Mouse (Mus musculus): ENCODE results near the gene Iqcf6. TPM values are rescaled to one million over a fixed set of nuclear protein-coding genes. Genes with fewer than 3 reads are reported as not detected.

Gene Iqcf6
- total and polyA plus RNA-seq, 3 experiments = not detected

- peaks cover 25% of the 10 kb centered on the region for H3K27me3 ChIP-seq (replicated peaks)
- H3K36me3 ChIP-seq (replicated peaks in 1 of 2; ENCODE audit: control insufficient read depth in 1 of 2, insufficient read depth in 1 of 2, low read length in 1 of 2) = peaks cover 33 to 53% of the 10 kb centered on the region in 2 experiments
- H3K9ac ChIP-seq (ENCODE audit: insufficient read depth, low read depth) = no peak overlapping the region
- no peak overlapping the region for H3K27ac ChIP-seq (ENCODE audit: insufficient read depth, low read depth)
- no peak for TF ChIP-seq CHD1 (IDR thresholded peaks at IDR 0.05; ENCODE audit: low read depth, low read length)
- no peak for TF ChIP-seq POLR2A (IDR thresholded peaks at IDR 0.05; ENCODE audit: low read depth, low read length)
- TF ChIP-seq NELFE (IDR thresholded peaks at IDR 0.05; ENCODE audit: low read depth, low read length) = no peak
- no peak for TF ChIP-seq E2F4 (IDR thresholded peaks at IDR 0.05; ENCODE audit: insufficient replicate concordance, low read depth, low read length)
- no peak for TF ChIP-seq MAZ (IDR thresholded peaks at IDR 0.05; ENCODE audit: low read depth, low read length)
- no peak for TF ChIP-seq ZMIZ1 (IDR thresholded peaks at IDR 0.05; ENCODE audit: low read depth, low read length)
- TF ChIP-seq TBP (conservative IDR thresholded peaks at IDR 0.05; ENCODE audit: low read depth, low read length) = no peak
- TF ChIP-seq JUND (conservative IDR thresholded peaks at IDR 0.05; ENCODE audit: low read depth, low read length) = no peak
- TF ChIP-seq ZC3H11A (IDR thresholded peaks at IDR 0.05; ENCODE audit: low read depth, low read length) = no peak
- no peak for TF ChIP-seq MXI1 (IDR thresholded peaks at IDR 0.05; ENCODE audit: low read depth, low read length)
- TF ChIP-seq USF1 (IDR thresholded peaks at IDR 0.05; ENCODE audit: low read depth, low read length) = no peak
- no peak overlapping the region for H3K4me3 ChIP-seq (replicated peaks in 1 of 3; ENCODE audit: low read depth in 2 of 3, low read length in 2 of 3, poor library complexity in 1 of 3)
- dilution Hi-C loops (cut with MboI; ENCODE audit: extremely low pct_ligation_motif_present, extremely low pct_unique_long_range_greater_than_20kb, low sequenced_read_pairs) (no loop called here), in situ Hi-C loops (cut with MboI; ENCODE audit: low pct_ligation_motif_present, low pct_unique_long_range_greater_than_20kb, low sequenced_read_pairs) (loop anchor here (10.0 to 25.0 kb wide), 2 partner anchors 53 to 630 kb away; partner anchors contain the start of genes Cish and Mapkapk3)
- no peaks in the 10 kb centered on the region for H3K4me1 ChIP-seq (ENCODE audit: control insufficient read depth in 1 of 2, insufficient read depth in 2 of 2)
- no peaks in the 10 kb centered on the region for H3K79me2 ChIP-seq (replicated peaks; ENCODE audit: control insufficient read depth, extremely low read depth, insufficient read depth, poor library complexity, severe bottlenecking)
- H3K9me3 ChIP-seq (replicated peaks; ENCODE audit: low read length) = no peaks in the 10 kb centered on the region
- DNase-seq (ENCODE audit: extremely low read depth) = no peak
- no peak overlapping the region for H3K4me2 ChIP-seq (ENCODE audit: insufficient read depth, low read depth, poor library complexity, severe bottlenecking)
Observed at GRCm38 (mm10) chr9:106657592-106657991, 31.2 kb downstream of the Iqcf6 start.

GRCm38 (mm10) chr9:106659441-106659840 lies 33.1 kb downstream of the Iqcf6 start:
- H3K27me3 ChIP-seq (replicated peaks) = peaks cover 11% of the 10 kb centered on the region
- no peak overlapping the region for H3K4me2 ChIP-seq (ENCODE audit: insufficient read depth, low read depth, poor library complexity, severe bottlenecking)
- peaks cover 33 to 71% of the 10 kb centered on the region in 2 experiments for H3K36me3 ChIP-seq (replicated peaks in 1 of 2; ENCODE audit: control insufficient read depth in 1 of 2, insufficient read depth in 1 of 2, low read length in 1 of 2)
- dilution Hi-C loops (cut with MboI; ENCODE audit: extremely low pct_ligation_motif_present, extremely low pct_unique_long_range_greater_than_20kb, low sequenced_read_pairs) (no loop called here), in situ Hi-C loops (cut with MboI; ENCODE audit: low pct_ligation_motif_present, low pct_unique_long_range_greater_than_20kb, low sequenced_read_pairs) (loop anchor here (10.0 to 25.0 kb wide), 2 partner anchors 55 to 628 kb away; partner anchors contain the start of genes Cish and Mapkapk3)
- TF ChIP-seq ZMIZ1 (IDR thresholded peaks at IDR 0.05; ENCODE audit: low read depth, low read length) (no peak), PAX5 (IDR thresholded peaks at IDR 0.05; ENCODE audit: low read length) (no peak), ZNF384 (IDR thresholded peaks at IDR 0.05; ENCODE audit: low read depth, low read length) (no peak), USF2 (conservative IDR thresholded peaks at IDR 0.05; ENCODE audit: low read depth, low read length) (no peak), ZKSCAN1 (IDR thresholded peaks at IDR 0.05; ENCODE audit: borderline replicate concordance, low read depth, low read length) (no peak), RAD21 (IDR thresholded peaks at IDR 0.05; ENCODE audit: low read depth, low read length) (no peak), ETS1 (conservative IDR thresholded peaks at IDR 0.05; ENCODE audit: low read depth, low read length) (no peak), ELF1 (IDR thresholded peaks at IDR 0.05; ENCODE audit: low read depth, low read length) (no peak), MXI1 (IDR thresholded peaks at IDR 0.05; ENCODE audit: low read depth, low read length) (no peak), POLR2AphosphoS2 (IDR thresholded peaks at IDR 0.05; ENCODE audit: low read depth, low read length) (no peak), USF1 (IDR thresholded peaks at IDR 0.05; ENCODE audit: low read depth, low read length) (no peak), CHD2 (IDR thresholded peaks at IDR 0.05; ENCODE audit: low read length) (no peak), UBTF (IDR thresholded peaks at IDR 0.05; ENCODE audit: low read depth, low read length) (no peak), GABPA (IDR thresholded peaks at IDR 0.05; ENCODE audit: insufficient replicate concordance, low read depth, low read length) (no peak), SIN3A (IDR thresholded peaks at IDR 0.05; ENCODE audit: low read length) (no peak), ZC3H11A (IDR thresholded peaks at IDR 0.05; ENCODE audit: low read depth, low read length) (no peak), TBP (conservative IDR thresholded peaks at IDR 0.05; ENCODE audit: low read depth, low read length) (no peak), NELFE (IDR thresholded peaks at IDR 0.05; ENCODE audit: low read depth, low read length) (no peak), MAX (IDR thresholded peaks at IDR 0.05; ENCODE audit: low read length) (no peak)
- no peaks in the 10 kb centered on the region for H3K79me2 ChIP-seq (replicated peaks; ENCODE audit: control insufficient read depth, extremely low read depth, insufficient read depth, poor library complexity, severe bottlenecking)
- no peak overlapping the region for H3K4me3 ChIP-seq (replicated peaks in 1 of 3; ENCODE audit: low read depth in 2 of 3, low read length in 2 of 3, poor library complexity in 1 of 3)
- H3K9ac ChIP-seq (ENCODE audit: insufficient read depth, low read depth) = no peak overlapping the region
- DNase-seq (ENCODE audit: extremely low read depth) = no peak
- H3K9me3 ChIP-seq (replicated peaks; ENCODE audit: low read length) = no peaks in the 10 kb centered on the region
- H3K27ac ChIP-seq (ENCODE audit: insufficient read depth, low read depth) = no peak overlapping the region
- no peaks in the 10 kb centered on the region for H3K4me1 ChIP-seq (ENCODE audit: control insufficient read depth in 1 of 2, insufficient read depth in 2 of 2)

Data from CH12.LX (cell line).